Mouse (Mus musculus): Measurements from ENCODE around the gene Cmtm8. TPM values are rescaled to one million over a fixed set of nuclear protein-coding genes. Genes with fewer than 3 reads are reported as not detected.

The Cmtm8 gene
- polyA plus RNA-seq, 1 experiment from 2014 or later, result 29.3 TPM

DNA sequence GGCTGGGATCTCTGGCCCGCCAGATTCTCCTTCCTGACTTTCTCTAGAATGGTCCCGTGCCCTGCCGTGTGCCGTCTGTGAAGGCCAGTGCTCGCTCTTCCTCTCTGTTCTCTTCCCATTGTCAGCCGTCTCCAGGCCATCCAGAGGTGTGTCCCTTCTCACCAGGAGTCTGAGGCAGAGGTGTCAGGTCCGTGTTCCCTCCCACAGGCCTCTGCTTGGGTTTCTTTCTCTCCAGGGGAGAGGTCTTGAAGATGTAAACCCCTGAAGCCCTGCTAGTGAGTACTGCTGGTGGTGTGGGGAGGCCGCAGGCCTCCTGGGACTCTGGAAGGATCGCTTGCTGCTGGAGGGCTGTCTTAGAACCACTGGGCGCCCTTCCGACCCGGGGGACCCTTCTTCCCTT, 96.5 kb downstream of the Cmtm8 start:
- H3K9ac ChIP-seq (ENCODE audit: low read depth, low read length), result no peak overlapping the region
- 86% methylated on average over 11 of the region's 12 CpGs for whole genome bisulfite sequencing
- H3K27me3 ChIP-seq (ENCODE audit: control insufficient read depth, insufficient read depth, low read length), result no peaks in the 10 kb centered on the region
- DNase-seq (ENCODE audit: low spot score), result no peak
- no peak overlapping the region for H3K4me2 ChIP-seq (replicated peaks; ENCODE audit: low read depth, low read length)
- ATAC-seq (ENCODE audit: low FRiP score), result no peak
- no peak overlapping the region for H3K27ac ChIP-seq (ENCODE audit: low read depth, low read length)
- no peak overlapping the region for H3K4me3 ChIP-seq (ENCODE audit: low read depth, low read length)
- H3K36me3 ChIP-seq (ENCODE audit: control insufficient read depth, insufficient read depth, low read length), result no peaks in the 10 kb centered on the region
- H3K4me1 ChIP-seq (replicated peaks; ENCODE audit: control insufficient read depth, insufficient read depth, low read length), result no peaks in the 10 kb centered on the region
- no peaks in the 10 kb centered on the region for H3K9me3 ChIP-seq (ENCODE audit: control insufficient read depth, low read length)

DNA sequence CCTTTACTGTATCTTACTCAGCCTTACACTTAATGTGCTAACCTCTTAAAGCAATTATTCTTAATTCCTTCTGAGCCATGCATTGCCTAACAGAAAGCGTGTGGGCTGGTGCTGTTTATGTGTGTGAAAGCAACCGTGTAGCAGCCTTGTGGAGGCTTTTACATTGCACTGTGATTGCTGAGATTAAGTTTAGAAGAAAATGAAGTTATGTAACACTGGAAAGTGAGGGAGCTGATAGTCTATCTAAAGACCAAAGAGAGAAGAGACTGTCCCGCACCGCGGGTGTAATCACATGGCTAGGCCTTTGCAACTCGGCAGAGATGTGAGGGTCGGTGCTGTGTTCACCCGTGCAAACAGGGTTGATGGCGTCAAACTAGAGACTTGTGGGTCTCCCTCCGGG, 96.9 kb downstream of the Cmtm8 start:
- no peaks in the 10 kb centered on the region for H3K36me3 ChIP-seq (ENCODE audit: control insufficient read depth, insufficient read depth, low read length)

DNA sequence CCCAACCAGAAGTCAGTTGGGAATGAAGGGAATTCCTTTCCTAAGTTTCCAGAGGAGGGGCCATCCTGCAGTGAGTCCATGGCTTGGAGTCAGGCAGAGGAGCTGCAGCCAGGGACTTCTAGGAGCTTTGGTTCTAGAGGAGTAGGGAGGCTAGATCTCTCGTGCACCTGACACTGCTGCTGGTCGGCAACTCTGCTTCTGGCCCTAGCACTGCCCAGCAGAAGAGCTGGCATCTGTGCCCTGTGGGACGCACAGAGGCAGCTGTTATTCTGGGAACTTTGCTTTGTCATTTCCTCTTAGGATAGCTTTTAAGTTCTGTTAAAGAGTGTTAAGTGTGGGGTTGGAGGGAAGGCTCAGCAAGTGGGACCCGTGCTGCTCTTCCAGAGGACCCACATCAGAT, 98.3 kb downstream of the Cmtm8 start:
- WGBS, result 81% methylated on average over 4 of the region's 4 CpGs
- ATAC-seq (ENCODE audit: low FRiP score), result no peak
- Histone ChIP-seq H3K4me1 (replicated peaks; ENCODE audit: control insufficient read depth, insufficient read depth, low read length) (no peaks in the 10 kb centered on the region), H3K36me3 (ENCODE audit: control insufficient read depth, insufficient read depth, low read length) (no peaks in the 10 kb centered on the region), H3K27me3 (ENCODE audit: control insufficient read depth, insufficient read depth, low read length) (no peaks in the 10 kb centered on the region), H3K27ac (ENCODE audit: low read depth, low read length) (no peak overlapping the region), H3K9ac (ENCODE audit: low read depth, low read length) (no peak overlapping the region), H3K4me2 (replicated peaks; ENCODE audit: low read depth, low read length) (no peak overlapping the region), H3K9me3 (ENCODE audit: control insufficient read depth, low read length) (no peaks in the 10 kb centered on the region), H3K4me3 (ENCODE audit: low read depth, low read length) (no peak overlapping the region)
- DNase-seq (ENCODE audit: low spot score), result no peak

More for the DNA sequence above, 96.9 kb downstream of the Cmtm8 start:
- Histone ChIP-seq H3K27me3 (ENCODE audit: control insufficient read depth, insufficient read depth, low read length) (no peaks in the 10 kb centered on the region), H3K4me2 (replicated peaks; ENCODE audit: low read depth, low read length) (no peak overlapping the region), H3K27ac (ENCODE audit: low read depth, low read length) (no peak overlapping the region), H3K9me3 (ENCODE audit: control insufficient read depth, low read length) (no peaks in the 10 kb centered on the region), H3K4me1 (replicated peaks; ENCODE audit: control insufficient read depth, insufficient read depth, low read length) (no peaks in the 10 kb centered on the region), H3K9ac (ENCODE audit: low read depth, low read length) (no peak overlapping the region), H3K4me3 (ENCODE audit: low read depth, low read length) (no peak overlapping the region)
- 86% methylated on average over 10 of the region's 10 CpGs for WGBS
- DNase-seq (ENCODE audit: low spot score), result no peak
- no peak for ATAC-seq (ENCODE audit: low FRiP score)

DNA sequence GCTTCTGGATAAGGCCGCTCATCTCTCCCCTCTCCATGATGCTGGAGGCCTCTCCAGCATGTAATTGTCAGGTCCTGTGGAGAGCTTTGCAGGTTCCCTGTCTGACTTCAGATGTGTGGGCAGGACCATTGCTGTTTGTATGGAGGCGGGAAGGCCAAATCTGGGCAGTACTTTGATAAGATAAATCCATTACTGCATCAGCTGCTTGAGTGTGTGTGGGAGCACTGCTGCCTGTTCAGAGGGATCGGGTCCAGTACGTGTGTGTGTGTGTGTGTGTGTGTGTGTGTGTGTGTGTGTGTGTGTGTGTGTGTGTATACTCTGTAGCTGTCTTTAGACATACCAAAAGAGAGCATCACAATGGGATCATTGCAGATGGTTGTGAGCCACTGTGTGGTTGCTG, 98.8 kb downstream of the Cmtm8 start:
- Histone ChIP-seq H3K4me2 (replicated peaks; ENCODE audit: low read depth, low read length) (no peak overlapping the region), H3K27ac (ENCODE audit: low read depth, low read length) (no peak overlapping the region), H3K9ac (ENCODE audit: low read depth, low read length) (no peak overlapping the region), H3K4me3 (ENCODE audit: low read depth, low read length) (no peak overlapping the region), H3K9me3 (ENCODE audit: control insufficient read depth, low read length) (no peaks in the 10 kb centered on the region), H3K27me3 (ENCODE audit: control insufficient read depth, insufficient read depth, low read length) (no peaks in the 10 kb centered on the region), H3K4me1 (replicated peaks; ENCODE audit: control insufficient read depth, insufficient read depth, low read length) (no peaks in the 10 kb centered on the region), H3K36me3 (ENCODE audit: control insufficient read depth, insufficient read depth, low read length) (no peaks in the 10 kb centered on the region)
- ATAC-seq (ENCODE audit: low FRiP score) (no peak), DNase-seq (ENCODE audit: low spot score) (no peak)
- WGBS, result 96% methylated on average over 4 of the region's 4 CpGs

DNA sequence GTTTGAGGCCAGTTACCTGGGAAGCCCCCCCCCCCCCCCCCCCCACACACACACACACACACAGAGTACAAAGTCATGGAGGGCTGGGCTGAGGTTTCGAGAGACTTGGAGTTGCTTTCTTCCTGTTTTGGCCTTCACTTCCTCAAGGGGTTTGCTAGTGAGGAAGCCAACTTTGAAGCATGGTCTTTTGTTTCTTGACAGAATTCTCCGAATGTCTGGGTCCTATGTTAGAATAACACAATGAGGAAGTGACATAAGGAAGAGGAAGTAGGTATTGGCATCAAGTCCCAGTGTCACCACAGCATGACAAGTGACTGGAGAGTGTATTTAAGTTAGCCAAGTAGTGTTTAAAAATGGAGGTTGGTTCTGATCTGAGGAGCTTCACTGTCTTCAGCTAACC, 101.2 kb downstream of the Cmtm8 start:
- no peak overlapping the region for H3K4me2 ChIP-seq (replicated peaks; ENCODE audit: low read depth, low read length)
- no peaks in the 10 kb centered on the region for H3K9me3 ChIP-seq (ENCODE audit: control insufficient read depth, low read length)
- H3K4me1 ChIP-seq (replicated peaks; ENCODE audit: control insufficient read depth, insufficient read depth, low read length), result no peaks in the 10 kb centered on the region
- ATAC-seq (ENCODE audit: low FRiP score), result no peak
- no peak for DNase-seq (ENCODE audit: low spot score)
- WGBS, result 89% methylated on average over 2 of the region's 2 CpGs
- no peaks in the 10 kb centered on the region for H3K36me3 ChIP-seq (ENCODE audit: control insufficient read depth, insufficient read depth, low read length)
- H3K9ac ChIP-seq (ENCODE audit: low read depth, low read length), result no peak overlapping the region
- no peak overlapping the region for H3K27ac ChIP-seq (ENCODE audit: low read depth, low read length)
- no peaks in the 10 kb centered on the region for H3K27me3 ChIP-seq (ENCODE audit: control insufficient read depth, insufficient read depth, low read length)
- H3K4me3 ChIP-seq (ENCODE audit: low read depth, low read length), result no peak overlapping the region

DNA sequence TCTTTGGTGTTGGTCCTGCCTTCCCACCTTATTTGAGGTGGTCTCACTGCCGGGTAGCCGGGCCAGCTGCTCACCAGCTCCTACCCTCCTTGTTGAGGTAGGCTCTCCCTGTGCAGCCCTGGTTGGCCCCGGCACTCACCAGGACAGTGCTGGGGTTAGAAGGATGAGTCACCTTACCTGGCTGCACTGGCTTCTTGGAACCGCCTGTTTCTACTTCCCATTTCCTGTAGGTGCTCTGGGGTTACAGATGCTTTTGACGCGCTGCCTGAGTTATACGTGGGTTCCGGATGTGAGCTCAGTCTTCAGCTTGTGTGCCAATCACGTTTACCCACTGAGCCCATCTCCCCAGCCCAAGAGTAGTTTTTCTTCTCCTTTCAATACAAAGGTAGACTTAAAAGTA, 103.6 kb downstream of the Cmtm8 start:
- Histone ChIP-seq H3K4me3 (ENCODE audit: low read depth, low read length) (no peak overlapping the region), H3K4me2 (replicated peaks; ENCODE audit: low read depth, low read length) (no peak overlapping the region), H3K27ac (ENCODE audit: low read depth, low read length) (no peak overlapping the region), H3K27me3 (ENCODE audit: control insufficient read depth, insufficient read depth, low read length) (no peaks in the 10 kb centered on the region), H3K9ac (ENCODE audit: low read depth, low read length) (no peak overlapping the region), H3K4me1 (replicated peaks; ENCODE audit: control insufficient read depth, insufficient read depth, low read length) (no peaks in the 10 kb centered on the region), H3K9me3 (ENCODE audit: control insufficient read depth, low read length) (no peaks in the 10 kb centered on the region), H3K36me3 (ENCODE audit: control insufficient read depth, insufficient read depth, low read length) (no peaks in the 10 kb centered on the region)
- DNase-seq (ENCODE audit: low spot score), result no peak
- WGBS, result 90% methylated on average over 9 of the region's 9 CpGs
- ATAC-seq (ENCODE audit: low FRiP score), result no peak

Other genes with a start within 250 kb of the Cmtm8 start
- 60.7 and 64.2 TPM in 2 replicates for gene Cnot10, start 204.0 kb downstream of the Cmtm8 start, polyA plus RNA-seq (2014; fragmentation: Nextera tagmentation; extraction: Ambion mirVana)
- 111 and 129 TPM in 2 replicates for gene Dync1li1, start 155.4 kb downstream of the Cmtm8 start, polyA plus RNA-seq (2014; fragmentation: Nextera tagmentation; extraction: Ambion mirVana)
- gene Cmtm6, start 113.0 kb downstream of the Cmtm8 start, polyA plus RNA-seq (2014; fragmentation: Nextera tagmentation; extraction: Ambion mirVana), result 22.7 and 26.6 TPM in 2 replicates
- gene Cmtm7, start 62.3 kb downstream of the Cmtm8 start, polyA plus RNA-seq (2014; fragmentation: Nextera tagmentation; extraction: Ambion mirVana), result 66.1 and 77.8 TPM in 2 replicates
- 9.8 and 10.7 TPM in 2 replicates for gene Gpd1l, start 89.8 kb upstream of the Cmtm8 start, polyA plus RNA-seq (2014; fragmentation: Nextera tagmentation; extraction: Ambion mirVana)
- 1.1 and 1.6 TPM in 2 replicates for gene Osbpl10, start 134.4 kb upstream of the Cmtm8 start, polyA plus RNA-seq (2014; fragmentation: Nextera tagmentation; extraction: Ambion mirVana)
- gene Rps27rt, start 138.6 kb upstream of the Cmtm8 start, polyA plus RNA-seq (2014; fragmentation: Nextera tagmentation; extraction: Ambion mirVana), result 295 and 351 TPM in 2 replicates